Mouse (Mus musculus) urinary bladder, postnatal 25 days (tissue): Measurements from ENCODE around the gene Pdcd6ip.

Experiments used
- DNase-seq: peaks from one replicate; pipeline ENCODE4 v3.0.0; 2022; ENCODE audit warnings: low spot score

The Pdcd6ip gene

DNA sequence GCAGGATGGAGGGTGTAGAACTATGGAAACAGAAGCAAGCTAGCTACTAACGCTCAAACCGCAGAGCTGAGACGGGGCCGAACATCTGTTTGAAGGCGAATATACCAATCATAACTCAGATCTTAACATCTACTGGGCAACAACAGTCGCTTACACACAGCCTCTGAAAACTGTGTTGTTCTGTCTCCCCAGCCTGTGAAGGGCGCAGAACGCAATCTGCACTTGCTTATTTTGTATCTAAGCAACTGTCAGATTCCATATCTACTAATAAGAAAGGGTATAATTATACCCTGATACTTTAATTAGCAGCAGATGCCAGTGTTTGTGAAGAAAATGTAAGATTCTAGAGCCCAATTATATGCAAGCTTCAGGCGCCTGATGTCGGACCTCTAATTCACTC is 81.3 kb downstream of the Pdcd6ip start:
- no peak for DNase-seq

DNA sequence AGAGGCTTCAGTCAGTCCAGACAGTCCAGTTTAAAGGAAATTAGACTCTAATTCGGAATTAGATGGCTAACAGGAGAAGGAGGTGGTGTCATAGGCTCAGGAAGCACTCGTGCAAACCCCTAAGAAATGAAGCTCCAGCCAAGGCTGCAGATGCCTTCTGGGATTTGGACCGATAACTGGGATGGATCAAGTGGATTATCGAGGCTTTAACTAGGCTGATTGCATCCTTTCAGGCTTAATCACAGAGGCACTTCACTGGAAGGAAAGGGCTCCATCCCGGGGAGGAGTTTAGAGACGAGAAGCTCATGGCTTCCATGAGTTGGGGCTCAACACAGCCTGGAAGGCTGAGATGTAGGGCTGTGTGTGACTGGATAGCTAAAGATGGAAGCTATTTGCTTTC is 84.0 kb downstream of the Pdcd6ip start:
- DNase-seq = no peak

DNA sequence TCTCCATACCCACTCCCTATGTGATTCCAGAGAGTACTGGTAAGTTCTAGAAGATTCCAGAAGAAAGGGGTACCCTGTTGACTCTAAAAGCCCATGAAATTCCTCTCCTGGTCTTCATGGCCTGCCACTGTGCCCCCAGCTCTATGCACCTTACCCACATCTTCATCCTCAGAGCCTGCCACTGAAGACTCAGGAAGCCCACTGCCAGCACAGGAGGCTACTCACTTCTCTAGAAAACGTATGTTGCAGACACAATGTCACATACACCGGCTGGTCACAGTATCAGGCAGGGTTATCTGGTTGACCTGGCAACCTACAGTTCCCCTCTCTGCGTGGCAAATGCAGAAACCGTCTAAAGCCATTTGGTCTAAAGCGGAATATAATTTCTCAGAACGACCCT is 91.0 kb downstream of the Pdcd6ip start:
- DNase-seq = no peak

DNA sequence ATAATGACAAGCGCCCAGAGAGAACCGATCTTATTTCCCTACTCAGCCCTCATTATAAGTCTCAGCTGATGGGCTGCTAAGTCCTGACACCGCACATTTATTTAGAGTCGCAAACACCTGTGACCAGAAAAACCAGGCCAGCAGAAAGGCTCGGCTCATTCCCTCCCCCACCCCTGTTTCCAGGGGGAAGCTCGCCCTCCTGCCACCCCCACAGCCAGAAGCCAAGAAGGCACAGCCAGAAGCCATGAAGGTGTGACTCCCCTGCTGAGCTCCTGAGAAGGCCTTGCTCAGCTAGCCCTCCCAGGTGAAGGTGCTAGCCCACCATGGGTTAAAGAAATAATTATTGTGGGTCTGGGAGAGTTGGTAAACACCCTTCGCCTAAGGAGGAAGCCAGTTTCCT is 97.3 kb downstream of the Pdcd6ip start:
- DNase-seq = no peak

DNA sequence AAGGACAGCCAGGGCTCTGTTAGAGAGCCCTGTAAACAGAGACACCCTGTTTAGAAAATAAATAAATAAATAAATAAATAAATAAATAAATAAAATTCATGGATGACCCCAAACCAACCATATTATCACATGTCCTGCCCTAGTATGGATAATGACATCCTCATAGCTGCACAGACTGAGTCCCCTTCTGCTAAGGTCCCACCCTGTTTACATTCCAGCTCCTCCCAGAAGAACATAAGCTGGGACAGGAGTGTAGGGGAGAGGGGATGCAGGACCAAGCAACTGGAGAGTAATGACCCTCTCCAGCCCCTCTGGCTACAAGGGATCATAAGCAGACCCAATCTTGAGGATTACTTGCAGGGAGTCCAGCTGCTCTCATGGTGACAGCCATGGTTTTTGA is 105.9 kb downstream of the Pdcd6ip start:
- no peak for DNase-seq
